Mouse (Mus musculus): ENCODE data around the gene Thada. TPM values are rescaled to one million over a fixed set of nuclear protein-coding genes. Genes with fewer than 3 reads are reported as not detected.

The Thada gene
- polyA plus RNA-seq, 1 experiment from 2014 or later: 1.3 TPM

DNA sequence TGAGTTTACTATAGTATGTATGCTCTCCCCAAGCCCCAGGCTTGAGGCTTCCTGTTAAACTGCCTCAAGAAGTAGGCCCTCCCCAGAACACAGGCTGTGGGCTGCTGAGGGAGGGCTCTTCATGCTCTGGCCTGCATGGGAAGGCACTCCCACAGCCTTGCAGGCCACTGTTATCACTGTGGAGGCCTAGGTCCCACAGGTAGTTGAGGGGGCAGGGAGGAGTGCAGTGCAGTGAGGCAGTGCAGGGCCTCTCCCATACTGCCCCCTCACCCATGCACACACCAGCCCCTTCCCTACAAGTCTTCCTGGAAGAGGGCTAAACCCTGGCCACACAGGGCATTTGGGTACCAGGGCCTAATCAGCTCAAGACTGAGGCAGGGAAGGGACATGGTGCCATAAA lies 205.0 kb downstream of the Thada start:
- Histone ChIP-seq H3K27me3 (replicated peaks; ENCODE audit: control insufficient read depth, insufficient read depth, low read length) (no peaks in the 10 kb centered on the region), H3K4me2 (replicated peaks; ENCODE audit: low read depth) (no peak overlapping the region), H3K27ac (ENCODE audit: low read depth, low read length) (no peak overlapping the region), H3K36me3 (ENCODE audit: control insufficient read depth, insufficient read depth) (no peaks in the 10 kb centered on the region), H3K4me1 (replicated peaks; ENCODE audit: control insufficient read depth, insufficient read depth, low read length) (0 out of 2 replicates have a peak, but pooled peaks cover 2% of the 10 kb centered on the region), H3K9me3 (ENCODE audit: control insufficient read depth) (no peaks in the 10 kb centered on the region), H3K9ac (ENCODE audit: low read depth, low read length) (no peak overlapping the region), H3K4me3 (ENCODE audit: low read depth, low read length) (no peak overlapping the region)
- ATAC-seq: no peak
- no peak for TF ChIP-seq CTCF (IDR thresholded peaks at IDR 0.05; ENCODE audit: low read depth)

DNA sequence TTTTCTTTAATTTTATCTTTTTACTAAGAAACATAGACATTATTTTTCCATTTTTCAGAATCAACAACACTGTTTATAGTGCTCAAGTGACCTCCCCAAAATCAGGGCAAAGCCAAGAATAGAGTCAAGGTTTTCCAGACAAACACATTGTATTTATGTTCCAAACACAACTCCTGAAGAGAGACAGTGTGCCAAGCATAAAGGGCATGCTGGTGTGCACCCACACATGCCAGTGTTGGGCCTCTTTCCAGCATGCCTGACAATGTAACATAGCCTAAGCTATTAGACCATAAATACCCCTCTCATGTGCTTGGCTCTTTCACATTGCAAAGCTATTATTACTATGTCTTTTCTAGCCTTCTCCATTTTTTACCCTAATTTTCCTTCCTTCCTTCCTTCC lies 205.8 kb downstream of the Thada start:
- Histone ChIP-seq H3K4me3 (ENCODE audit: low read depth, low read length) (no peak overlapping the region), H3K9me3 (ENCODE audit: control insufficient read depth) (no peaks in the 10 kb centered on the region), H3K9ac (ENCODE audit: low read depth, low read length) (no peak overlapping the region), H3K27me3 (replicated peaks; ENCODE audit: control insufficient read depth, insufficient read depth, low read length) (no peaks in the 10 kb centered on the region), H3K36me3 (ENCODE audit: control insufficient read depth, insufficient read depth) (no peaks in the 10 kb centered on the region), H3K4me1 (replicated peaks; ENCODE audit: control insufficient read depth, insufficient read depth, low read length) (0 out of 2 replicates have a peak, but pooled peaks cover 2% of the 10 kb centered on the region), H3K27ac (ENCODE audit: low read depth, low read length) (no peak overlapping the region), H3K4me2 (replicated peaks; ENCODE audit: low read depth) (no peak overlapping the region)
- ATAC-seq: no peak
- TF ChIP-seq CTCF (IDR thresholded peaks at IDR 0.05; ENCODE audit: low read depth): no peak

DNA sequence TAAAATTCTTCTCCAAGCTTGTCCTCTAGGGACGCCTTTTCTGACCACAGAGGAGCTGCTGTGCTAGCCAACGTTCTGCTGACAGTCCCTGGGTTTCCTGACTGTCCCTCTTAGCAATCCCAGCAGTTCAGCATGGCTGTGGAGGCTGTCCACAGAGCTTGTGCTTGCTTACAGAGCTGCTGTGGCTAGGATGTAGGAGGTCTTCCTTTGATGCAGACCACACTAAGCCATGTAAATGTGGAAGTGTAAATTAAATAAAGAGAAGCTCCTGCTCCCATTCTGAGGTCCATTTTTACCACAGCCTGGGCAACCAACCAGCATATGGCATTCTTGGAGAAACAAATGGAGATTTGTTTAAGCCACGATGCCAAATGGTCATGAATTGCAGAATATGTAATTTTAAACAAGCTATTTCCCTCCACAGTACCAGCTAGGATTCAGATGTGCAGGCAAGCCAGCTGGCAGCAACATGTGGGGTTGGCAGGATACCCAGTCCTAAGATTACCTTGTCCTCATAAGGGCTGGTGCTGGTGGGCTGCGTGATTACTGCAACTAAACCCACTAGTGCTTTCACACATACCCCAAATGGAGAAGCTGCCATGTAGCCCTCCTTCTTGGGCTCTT lies 207.3 kb downstream of the Thada start:
- H3K4me1 ChIP-seq (replicated peaks; ENCODE audit: control insufficient read depth, insufficient read depth, low read length): 0 out of 2 replicates have a peak, but pooled peaks cover 2% of the 10 kb centered on the region
- H3K4me3 ChIP-seq (ENCODE audit: low read depth, low read length): no peak overlapping the region
- H3K27me3 ChIP-seq (replicated peaks; ENCODE audit: control insufficient read depth, insufficient read depth, low read length): no peaks in the 10 kb centered on the region
- no peak overlapping the region for H3K9ac ChIP-seq (ENCODE audit: low read depth, low read length)
- no peak for ATAC-seq
- no peak for TF ChIP-seq CTCF (IDR thresholded peaks at IDR 0.05; ENCODE audit: low read depth)
- no peaks in the 10 kb centered on the region for H3K9me3 ChIP-seq (ENCODE audit: control insufficient read depth)
- H3K4me2 ChIP-seq (replicated peaks; ENCODE audit: low read depth): no peak overlapping the region
- WGBS: 59% methylated on average over 4 of the region's 4 CpGs
- no peak overlapping the region for H3K27ac ChIP-seq (ENCODE audit: low read depth, low read length)
- no peaks in the 10 kb centered on the region for H3K36me3 ChIP-seq (ENCODE audit: control insufficient read depth, insufficient read depth)

DNA sequence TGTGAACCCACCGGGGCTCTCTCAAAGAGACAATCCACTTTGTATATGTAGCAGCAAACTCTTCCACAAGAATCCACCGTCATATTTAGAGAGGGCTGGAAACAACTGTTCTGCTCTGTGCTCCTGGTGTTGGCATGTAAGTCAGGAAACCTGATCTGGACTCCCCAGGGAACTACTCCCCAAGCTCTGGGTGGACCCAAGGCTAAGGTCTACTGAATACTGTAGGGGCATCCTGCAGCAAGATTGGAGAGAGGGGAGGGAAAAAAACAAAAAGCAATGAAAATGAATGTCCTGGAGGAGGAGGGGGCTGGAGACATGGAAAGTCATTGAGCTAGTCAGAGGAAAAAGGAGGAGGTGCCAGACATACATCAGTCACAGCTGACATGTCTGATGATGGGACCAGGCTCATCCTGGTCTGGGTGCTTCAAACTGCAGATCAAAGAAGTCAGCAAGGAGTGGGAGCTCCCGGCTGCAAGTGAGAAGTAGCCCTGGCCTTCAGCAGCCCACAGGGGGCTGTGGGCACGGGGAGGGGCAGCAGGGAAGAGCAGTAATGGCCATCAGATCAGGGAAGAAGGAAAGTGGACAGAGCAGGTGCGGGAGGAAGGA lies 208.0 kb downstream of the Thada start:
- WGBS: 76% methylated on average over 5 of the region's 5 CpGs
- no peak for ATAC-seq
- no peaks in the 10 kb centered on the region for H3K27me3 ChIP-seq (replicated peaks; ENCODE audit: control insufficient read depth, insufficient read depth, low read length)
- 0 out of 2 replicates have a peak, but pooled peaks cover 2% of the 10 kb centered on the region for H3K4me1 ChIP-seq (replicated peaks; ENCODE audit: control insufficient read depth, insufficient read depth, low read length)
- TF ChIP-seq CTCF (IDR thresholded peaks at IDR 0.05; ENCODE audit: low read depth): no peak
- no peak overlapping the region for H3K27ac ChIP-seq (ENCODE audit: low read depth, low read length)
- H3K4me3 ChIP-seq (ENCODE audit: low read depth, low read length): no peak overlapping the region
- H3K36me3 ChIP-seq (ENCODE audit: control insufficient read depth, insufficient read depth): no peaks in the 10 kb centered on the region
- no peaks in the 10 kb centered on the region for H3K9me3 ChIP-seq (ENCODE audit: control insufficient read depth)
- no peak overlapping the region for H3K4me2 ChIP-seq (replicated peaks; ENCODE audit: low read depth)
- H3K9ac ChIP-seq (ENCODE audit: low read depth, low read length): no peak overlapping the region

DNA sequence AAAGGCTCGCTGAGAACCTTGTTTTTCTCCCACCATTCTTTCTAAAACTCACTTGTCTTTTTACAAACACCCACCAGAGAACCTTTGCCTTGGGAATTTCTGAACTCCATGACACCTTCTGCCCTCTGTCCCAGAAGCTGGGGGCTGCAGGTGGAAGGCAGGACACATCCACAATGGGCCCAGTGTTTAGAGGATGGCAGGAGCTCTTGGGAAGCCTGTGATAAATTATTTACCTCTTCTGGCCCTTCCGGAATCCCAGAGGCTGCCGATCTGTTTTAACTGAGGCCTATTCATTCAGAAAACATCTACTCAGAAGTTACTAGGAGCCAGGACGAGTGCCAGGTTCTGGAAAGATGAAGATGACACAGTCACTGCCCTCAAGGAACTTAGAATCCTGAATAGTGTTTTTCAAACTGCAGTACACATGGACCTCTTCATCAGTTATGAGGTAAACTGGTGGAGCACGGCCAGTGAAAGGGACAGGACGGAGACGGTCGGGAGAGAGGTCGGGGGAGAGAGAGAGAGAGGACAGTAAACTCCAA lies 209.7 kb downstream of the Thada start:
- no peaks in the 10 kb centered on the region for H3K27me3 ChIP-seq (replicated peaks; ENCODE audit: control insufficient read depth, insufficient read depth, low read length)

GRCm38 (mm10) chr17:84255841-84256240 lies 210.2 kb downstream of the Thada start:
- 48% methylated on average over 2 of the region's 2 CpGs for WGBS
- no peak overlapping the region for H3K4me2 ChIP-seq (replicated peaks; ENCODE audit: low read depth)
- no peak overlapping the region for H3K9ac ChIP-seq (ENCODE audit: low read depth, low read length)
- H3K9me3 ChIP-seq (ENCODE audit: control insufficient read depth): no peaks in the 10 kb centered on the region
- H3K4me1 ChIP-seq (replicated peaks; ENCODE audit: control insufficient read depth, insufficient read depth, low read length): 0 out of 2 replicates have a peak, but pooled peaks cover 2% of the 10 kb centered on the region
- H3K27ac ChIP-seq (ENCODE audit: low read depth, low read length): no peak overlapping the region
- TF ChIP-seq CTCF (IDR thresholded peaks at IDR 0.05; ENCODE audit: low read depth): no peak
- H3K36me3 ChIP-seq (ENCODE audit: control insufficient read depth, insufficient read depth): no peaks in the 10 kb centered on the region
- ATAC-seq: no peak
- no peaks in the 10 kb centered on the region for H3K27me3 ChIP-seq (replicated peaks; ENCODE audit: control insufficient read depth, insufficient read depth, low read length)
- H3K4me3 ChIP-seq (ENCODE audit: low read depth, low read length): no peak overlapping the region

More for the DNA sequence above, 209.7 kb downstream of the Thada start:
- no peak for ATAC-seq
- Histone ChIP-seq H3K4me2 (replicated peaks; ENCODE audit: low read depth) (no peak overlapping the region), H3K36me3 (ENCODE audit: control insufficient read depth, insufficient read depth) (no peaks in the 10 kb centered on the region), H3K9me3 (ENCODE audit: control insufficient read depth) (no peaks in the 10 kb centered on the region), H3K4me3 (ENCODE audit: low read depth, low read length) (no peak overlapping the region), H3K4me1 (replicated peaks; ENCODE audit: control insufficient read depth, insufficient read depth, low read length) (0 out of 2 replicates have a peak, but pooled peaks cover 2% of the 10 kb centered on the region), H3K9ac (ENCODE audit: low read depth, low read length) (no peak overlapping the region), H3K27ac (ENCODE audit: low read depth, low read length) (no peak overlapping the region)
- WGBS: 50% methylated on average over 9 of the region's 9 CpGs
- no peak for TF ChIP-seq CTCF (IDR thresholded peaks at IDR 0.05; ENCODE audit: low read depth)
